Mouse (Mus musculus): ENCODE measurements at regions not wholly inside any gene's neighbourhood (a gene's known extent, or its start where the extent isn't known, plus 50 kb on each side); places are given as distances from the start of the nearest gene placed in this dataset.
A peak's percentile ranks its signal among the peaks of the same experiment; 100 is the strongest.

DNA sequence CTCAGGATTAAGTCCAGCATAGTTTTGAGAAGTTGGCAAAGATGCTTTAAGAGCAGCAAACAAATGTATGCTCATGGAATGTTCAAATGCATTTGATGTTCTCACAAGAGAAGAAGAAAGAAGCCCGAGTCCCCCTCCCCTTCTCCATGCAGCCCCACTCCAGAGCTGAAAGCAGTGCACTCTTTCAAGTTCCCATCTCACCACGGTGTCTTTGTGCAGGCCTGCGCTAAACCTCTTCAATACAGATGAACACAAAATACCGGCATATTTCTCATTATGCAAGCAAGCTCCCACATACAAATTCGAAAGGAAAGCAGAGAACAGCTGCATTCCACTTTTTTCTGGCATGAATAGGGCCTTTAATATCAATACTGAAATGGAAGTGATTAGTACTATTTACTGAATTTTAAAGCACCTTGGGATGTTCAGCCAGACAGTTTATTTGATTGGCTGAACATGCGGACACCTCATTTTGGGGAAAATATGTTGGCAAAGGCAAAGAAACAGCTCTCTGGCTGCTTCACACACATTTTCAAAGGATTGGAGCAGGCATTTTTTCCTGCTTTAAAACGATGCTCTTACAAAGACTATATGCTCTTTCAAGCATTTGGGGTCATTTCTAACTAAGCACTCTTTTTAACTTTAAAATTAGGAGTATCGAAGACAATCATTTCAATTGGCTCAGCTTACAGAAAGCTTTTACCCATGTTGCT is 595.8 kb downstream of the Car8 start:
- DNase-seq (ENCODE audit: low spot score): no peak

DNA sequence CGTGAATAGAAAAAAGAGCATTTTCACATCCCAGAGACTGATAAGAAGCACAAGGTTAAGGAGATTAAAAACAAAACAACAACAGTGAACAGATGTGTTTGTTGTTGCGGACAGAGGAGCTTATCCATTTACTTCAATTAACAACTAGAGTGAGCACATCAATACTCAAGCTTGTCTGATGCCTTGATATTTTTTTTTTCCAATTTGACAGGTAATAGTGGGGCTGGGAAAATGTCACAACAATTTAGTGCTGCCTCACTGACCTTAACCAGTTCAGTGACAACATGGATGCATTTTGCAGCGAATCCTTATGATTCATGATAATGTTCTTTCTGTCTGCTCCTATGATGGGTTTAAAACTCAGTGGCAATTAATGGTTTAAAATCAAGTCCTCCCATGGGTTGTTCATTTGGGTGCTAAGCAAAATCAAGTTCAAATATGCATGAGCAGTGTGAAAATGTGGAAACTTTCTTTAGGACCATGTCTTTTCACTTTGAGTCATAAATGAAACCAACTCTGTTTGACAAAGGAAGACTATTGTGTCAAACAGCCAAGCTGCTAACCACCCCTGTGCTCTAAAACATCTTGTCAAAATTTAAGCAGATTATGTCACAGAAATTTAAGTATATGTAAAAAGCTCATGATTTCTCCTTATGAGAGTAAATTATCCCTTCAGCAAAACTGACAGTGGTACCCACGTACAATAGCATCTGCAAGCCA is 641.0 kb downstream of the Car8 start:
- no peak for DNase-seq (ENCODE audit: low spot score)

DNA sequence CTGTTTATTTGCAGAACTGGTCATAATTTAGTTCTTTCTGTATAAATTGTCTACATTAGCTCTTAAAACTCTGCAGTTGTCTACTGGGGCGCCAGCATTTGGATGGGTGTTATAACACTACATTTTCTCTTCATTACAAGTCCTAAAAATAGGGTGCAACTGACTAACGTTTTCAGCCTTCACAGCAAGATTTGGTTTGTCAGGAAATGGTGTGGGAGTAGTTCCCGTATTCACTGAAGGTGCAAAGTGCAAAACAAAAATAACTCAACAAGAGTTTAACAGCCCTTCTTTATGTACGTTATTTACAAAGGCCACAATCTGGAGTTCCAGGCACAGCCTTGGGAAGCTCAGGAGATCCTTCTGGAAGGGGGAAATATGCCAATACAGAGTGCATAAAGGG is 642.7 kb downstream of the Car8 start:
- DNase-seq (ENCODE audit: low spot score): peak; percentile 65

DNA sequence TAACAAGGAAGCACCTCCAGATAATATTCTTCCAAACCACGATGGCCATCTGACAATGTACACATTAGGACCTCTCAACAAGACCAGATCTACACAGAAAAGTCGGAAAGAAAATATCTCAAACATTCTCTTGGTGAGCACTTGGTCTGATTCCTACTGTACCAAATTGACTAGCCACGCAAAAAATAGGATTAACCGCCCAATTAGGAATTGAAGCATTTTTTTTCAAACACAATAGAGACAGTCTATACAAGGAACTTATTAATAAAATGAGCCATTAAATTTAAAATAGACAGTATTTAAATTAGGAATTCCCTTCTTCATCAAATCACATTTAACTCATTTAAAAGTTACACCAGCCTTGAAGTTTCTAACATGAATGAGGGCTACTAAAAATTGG is 655.0 kb downstream of the Car8 start:
- no peak for DNase-seq (ENCODE audit: low spot score)

DNA sequence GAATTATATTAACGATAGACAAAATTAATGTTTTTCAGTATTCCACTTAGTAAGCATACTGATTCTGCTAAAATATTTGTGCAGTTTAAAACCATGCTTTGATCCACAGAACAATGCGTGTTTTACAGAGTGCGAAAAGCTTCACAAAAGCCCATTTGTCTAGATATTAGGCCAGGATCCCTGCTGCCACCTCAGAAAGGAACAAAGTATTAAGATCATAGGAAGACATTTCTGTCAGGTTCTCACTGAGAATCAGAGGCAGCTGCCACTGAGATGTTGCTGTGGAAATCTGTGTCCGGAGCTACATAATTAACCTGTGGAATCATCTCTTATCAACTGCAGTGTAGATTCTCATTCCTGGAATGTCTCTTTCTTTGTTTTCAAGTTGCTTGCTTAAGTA is 656.9 kb downstream of the Car8 start:
- no peak for DNase-seq (ENCODE audit: low spot score)

DNA sequence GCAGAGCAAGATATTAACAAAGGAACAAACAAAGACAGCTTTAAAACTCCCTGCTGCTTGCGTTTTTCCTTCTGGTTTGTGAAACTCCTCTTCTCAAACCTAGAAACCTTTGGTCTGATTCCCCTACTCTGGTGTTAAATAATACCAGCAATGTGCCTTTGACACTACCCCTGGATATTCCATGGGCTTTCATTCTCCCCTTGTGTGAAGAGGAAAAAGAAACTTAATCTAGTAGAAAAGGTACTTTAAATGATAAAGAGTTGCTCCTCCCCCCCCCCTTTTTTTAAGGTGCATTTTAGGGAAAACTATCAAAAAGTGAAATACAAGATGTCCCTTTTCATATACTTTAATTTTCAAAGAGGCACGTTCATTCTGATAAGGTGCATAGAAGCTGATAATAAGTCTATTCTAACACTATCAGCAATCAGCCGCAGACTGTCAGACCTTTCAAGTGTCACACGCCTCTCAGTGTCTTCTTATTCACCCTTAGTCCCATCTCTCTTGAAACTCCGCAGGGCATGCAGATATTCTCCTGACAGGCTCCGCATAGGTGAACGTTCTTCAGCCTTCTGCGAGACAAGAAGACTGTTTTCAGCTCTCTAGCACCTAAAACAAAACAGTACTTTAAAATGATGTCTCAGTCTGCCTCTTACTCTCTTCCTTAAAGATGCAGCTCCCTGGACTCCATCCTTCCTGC is 657.5 kb downstream of the Car8 start:
- DNase-seq (ENCODE audit: low spot score): no peak

DNA sequence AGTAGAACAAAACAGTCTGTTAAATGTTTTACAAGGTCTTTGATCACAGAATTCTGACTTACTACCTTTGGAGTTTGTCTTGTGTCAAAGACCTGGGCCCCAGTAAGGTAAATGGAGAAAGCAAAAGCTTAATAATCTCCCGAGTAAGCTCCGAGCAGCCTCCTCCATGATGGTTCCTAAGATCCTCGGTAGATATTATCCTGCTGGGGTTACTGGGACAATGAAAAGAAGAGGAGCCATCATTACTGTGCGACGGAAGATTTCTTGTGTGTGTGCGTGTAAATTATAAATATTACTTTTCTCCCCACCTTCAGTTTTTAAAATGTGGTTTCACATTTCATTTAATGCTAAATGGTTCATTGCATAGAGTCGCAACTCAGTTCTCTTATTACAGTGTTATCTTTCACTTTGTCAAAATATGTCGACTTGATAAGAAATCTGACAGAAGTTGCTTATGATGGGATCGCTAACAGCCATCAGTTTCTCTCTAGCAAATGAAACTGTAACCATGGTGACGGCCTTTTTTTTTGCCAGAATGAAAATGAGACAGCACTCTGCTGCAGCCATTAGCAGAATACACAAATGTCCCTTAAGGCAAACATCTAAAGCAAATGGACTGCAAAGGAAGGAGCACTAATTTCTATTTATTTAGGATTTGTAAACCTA is 658.2 kb downstream of the Car8 start:
- no peak for DNase-seq (ENCODE audit: low spot score)

DNA sequence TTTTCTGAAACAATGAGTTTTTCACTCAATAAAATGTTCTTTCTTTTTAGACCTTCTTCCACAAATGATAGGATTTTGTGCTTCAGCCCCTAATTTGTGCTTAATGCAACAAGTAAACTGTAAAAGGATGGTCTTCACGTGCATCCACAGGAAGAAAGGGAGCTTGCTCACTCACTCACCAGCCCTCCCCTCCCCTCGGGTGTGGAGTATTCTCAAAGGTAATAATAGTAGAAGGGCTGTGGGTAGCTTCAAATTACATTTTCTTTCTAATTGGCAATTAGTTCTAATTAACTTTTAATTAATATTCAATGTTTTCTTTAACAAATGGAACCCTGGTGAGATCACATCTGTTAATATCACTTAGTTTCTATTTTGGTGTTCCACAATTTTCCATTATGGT is 664.8 kb downstream of the Car8 start:
- DNase-seq (ENCODE audit: low spot score): no peak

DNA sequence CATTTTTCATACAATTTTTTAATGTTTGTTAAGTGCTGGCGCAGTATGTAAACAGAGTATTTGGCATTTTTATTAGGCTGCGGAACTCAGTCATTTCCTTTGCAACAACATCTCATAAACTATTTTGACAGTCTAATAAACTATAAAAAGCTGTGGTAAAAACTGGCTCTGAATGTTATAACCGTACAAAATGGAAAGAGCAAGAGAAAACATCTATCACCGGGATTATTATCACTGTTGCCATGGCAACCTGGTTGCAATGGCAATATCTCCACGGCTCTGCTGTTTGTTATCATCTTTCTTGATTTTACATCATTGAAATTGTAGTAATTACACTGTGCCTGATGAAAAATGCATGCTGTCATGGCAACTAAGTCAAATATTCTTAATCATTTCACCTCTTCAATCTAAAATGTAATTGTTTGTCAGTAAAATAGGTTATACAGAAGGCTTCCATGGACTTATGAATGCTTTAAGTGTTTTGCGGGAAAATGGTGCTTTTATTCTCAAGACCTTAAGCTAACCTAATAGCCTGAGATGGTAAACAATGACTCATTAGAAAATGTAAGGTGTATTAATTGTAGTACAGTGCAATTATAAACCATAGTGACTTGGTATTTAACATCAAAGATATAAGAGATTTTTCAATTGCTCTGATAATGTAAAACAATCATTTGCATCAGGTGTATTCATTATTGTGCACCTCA is 671.0 kb downstream of the Car8 start:
- no peak for DNase-seq (ENCODE audit: low spot score)

DNA sequence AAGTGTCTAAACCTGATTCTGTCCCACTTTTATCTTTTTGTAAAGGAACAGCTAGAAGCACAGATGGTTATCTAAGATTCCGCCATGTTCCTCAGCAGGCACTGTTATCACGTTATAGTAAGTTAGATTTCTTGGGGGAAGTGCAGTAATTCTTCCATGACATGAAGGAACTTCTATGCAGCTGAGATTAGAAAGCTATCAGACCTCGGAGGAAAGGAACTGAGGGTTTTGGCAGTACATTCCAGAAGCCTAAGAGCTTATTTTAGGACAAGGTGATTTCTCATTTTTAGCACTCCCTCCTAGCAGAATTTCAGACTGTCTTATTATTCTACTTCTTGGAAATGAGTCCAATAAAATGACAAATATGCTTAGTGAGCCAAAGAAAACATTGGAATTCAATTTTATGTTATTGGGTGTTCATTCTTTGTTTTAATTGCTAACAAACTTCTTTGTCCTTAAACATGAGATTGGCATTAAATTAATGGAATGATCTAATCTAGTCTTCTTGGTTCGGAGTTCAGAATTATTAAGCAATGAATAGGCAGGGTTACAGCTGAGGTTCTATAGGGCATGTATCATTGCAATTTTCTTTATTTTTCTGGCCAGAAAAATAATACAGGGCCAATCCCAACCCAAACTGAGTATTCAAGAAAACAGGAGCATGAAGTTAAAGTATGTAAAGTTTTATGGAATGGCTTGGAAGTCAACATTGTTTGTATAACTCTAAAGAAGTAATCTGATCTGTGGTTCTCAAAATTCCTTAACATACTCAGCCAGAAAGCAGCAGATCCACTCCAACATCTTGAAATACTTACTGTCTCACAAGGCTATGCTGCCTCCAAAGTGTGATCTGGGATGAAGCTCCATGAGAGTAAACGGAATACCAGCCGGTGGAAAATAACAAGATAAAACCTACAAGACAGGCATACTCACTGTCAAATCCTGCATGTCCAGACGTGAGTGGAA is 678.7 kb downstream of the Car8 start:
- no peak for DNase-seq (ENCODE audit: low spot score)

DNA sequence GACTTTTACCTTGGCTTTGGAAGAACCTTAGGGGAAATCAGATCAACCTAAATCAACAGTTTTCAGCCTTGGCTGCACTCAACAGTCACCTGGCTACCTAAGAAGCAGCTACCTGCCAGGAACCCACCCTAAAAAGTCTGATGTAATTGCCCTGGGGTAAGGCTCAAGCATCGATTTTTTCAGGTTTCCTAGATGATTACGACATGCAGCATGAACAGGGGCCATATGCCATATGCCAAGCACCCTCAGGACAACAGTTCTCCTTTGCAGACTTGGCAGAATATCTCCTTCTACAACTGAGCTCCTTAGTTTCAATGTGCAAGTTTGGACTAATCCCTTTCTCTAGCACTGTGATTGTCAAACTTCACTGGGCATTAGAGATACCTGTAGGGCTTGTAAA is 680.1 kb downstream of the Car8 start:
- no peak for DNase-seq (ENCODE audit: low spot score)

DNA sequence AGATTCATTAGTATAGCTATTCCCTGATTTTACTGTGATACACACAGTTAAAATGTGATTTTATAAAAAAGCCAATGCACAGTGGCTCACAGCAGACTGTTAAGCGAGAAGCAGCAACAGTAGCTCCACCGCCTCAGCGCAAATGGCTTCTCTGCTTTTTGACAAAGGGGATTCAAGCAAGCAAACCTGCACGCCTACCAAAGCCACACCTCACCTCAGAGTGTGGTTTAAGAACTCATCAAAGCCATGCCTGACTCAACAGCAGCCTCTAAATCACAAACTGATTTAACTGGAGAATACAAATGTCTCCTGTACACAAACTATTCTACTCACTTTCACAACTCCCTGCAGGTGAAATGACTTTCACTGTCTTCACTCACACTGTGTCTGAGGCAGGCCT is 704.5 kb downstream of the Car8 start:
- no peak for DNase-seq (ENCODE audit: low spot score)

DNA sequence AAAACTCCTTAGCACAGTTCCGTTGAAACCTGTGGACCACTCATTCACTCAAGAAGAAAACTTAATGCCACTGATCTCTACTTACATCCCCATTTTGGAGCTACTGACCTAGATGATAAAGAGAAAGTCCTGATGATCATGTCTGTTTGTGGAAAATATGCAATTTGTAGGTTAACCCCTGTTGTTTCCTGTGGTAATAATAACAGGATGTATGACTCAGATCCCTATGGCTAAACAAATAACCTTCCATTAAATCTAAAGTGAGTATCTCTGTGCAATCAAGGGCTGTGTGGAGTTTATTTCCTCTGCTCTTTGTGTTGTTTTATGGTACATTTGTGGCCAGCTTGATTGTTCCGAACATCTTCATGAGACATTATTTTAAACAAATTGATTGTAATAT is 711.1 kb downstream of the Car8 start:
- DNase-seq (ENCODE audit: low spot score): no peak

DNA sequence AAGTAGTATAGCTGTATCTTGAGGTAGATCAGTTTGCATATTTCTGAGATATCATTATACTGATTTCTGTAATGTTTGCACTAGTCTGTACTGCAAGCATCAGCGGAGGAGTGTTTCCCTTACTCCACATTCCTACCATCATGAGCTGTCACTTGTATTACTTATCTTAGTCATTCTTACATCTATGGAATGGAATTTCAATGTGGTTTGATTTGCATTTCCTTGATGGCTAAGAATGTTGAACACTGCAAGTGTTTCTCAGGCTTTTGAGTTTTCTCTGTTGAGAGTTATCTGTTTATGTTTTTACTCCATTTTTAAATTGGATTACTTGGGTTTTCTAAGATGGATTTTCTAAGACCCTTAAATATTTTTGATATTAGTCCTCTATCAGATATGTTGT is 725.8 kb downstream of the Car8 start:
- no peak for DNase-seq (ENCODE audit: low spot score)

DNA sequence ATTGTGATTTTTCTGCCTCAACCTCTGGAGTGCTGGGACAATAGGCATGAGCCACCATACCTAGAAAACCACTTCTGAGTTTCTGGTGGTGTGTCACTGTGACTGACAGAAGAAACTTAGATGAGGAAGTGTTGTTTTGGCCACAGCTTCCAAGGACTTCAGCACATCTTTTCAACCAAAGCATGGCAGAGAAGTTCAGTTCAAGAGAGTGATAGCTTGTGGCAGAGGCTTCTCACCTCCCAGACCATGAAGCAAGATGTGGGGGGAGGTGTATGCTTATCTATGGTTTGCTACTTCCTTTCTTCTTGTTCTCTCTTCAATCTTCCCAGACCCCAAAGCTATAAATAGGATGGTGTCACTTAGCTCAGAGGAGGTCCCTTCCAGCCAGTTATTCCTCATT is 753.3 kb downstream of the Car8 start:
- no peak for DNase-seq (ENCODE audit: low spot score)

DNA sequence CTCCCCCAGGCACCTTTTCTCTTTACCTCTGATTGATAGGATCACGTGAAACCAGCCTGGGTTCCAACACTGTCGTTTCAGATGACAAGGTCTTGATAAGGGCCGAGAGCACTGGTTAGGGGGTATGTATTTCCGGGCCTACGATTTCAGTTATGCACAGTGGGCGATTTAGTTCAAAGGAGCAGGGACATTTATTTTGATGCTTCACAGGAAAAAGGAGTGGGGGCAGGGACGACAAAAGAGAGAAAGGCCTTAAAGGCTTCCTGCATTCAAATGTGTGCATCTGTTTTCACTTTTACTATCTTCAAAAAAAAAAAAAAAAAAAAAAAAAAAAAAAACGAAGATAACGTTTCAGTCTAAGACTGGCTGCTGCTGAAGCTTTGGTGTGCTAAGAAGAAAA is 783.7 kb downstream of the Car8 start:
- DNase-seq (ENCODE audit: low spot score): no peak

DNA sequence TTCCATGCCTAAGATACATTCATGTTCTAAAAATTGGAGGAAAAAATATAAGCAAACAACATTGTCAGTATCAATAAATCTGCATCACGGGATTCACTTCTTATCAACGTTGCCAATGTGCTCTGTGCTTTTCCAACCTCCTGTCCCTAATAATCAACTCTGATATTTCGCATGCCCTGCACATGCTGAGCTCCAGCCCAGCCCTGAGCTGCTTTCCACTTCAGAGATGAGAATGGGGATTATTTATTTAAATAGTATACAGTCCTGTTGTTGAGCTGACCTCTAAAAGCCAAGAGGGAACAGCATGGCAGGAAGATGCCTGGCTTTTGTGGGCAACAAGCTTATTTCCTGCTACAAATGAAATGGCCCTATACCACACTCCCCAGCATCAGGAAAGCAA is 786.2 kb downstream of the Car8 start:
- DNase-seq (ENCODE audit: low spot score): no peak

DNA sequence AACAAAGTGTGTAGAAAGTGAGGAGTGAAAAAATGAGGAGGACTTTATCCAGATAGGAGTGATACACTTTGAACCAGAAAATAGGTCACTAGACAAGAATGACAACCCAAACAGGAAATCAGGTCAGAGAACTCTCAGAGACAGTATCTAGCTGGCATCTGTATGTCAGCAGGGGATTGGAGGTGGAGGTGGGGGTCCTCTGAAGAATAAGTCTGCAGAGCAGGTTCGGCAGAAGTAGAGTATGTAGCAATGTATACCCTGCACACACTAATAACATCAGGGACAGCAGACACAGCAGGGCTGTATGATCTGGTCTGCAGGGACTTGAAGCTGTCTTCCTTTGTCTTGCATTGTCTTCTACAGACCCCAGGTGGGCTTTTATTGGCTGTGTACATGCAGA is 787.9 kb downstream of the Car8 start:
- no peak for DNase-seq (ENCODE audit: low spot score)

DNA sequence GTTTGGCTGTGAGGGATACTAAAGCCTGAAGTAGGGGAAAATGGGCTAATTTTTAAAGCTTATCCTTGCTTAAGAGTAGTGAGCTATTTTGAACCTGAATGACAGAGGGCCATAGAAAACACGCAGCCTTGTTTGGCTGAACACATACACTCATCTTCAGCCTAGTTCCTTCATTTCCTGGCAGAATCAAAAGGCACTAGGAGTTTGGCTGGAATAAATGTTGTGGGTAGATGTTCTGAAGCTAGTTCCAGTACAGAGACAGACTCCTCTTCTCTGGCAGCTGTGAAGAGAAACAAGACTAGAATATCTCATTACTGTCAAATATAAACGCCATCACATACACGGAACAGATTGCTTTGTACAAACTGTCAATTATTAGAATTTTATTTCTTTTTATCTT is 809.5 kb downstream of the Car8 start:
- peak; percentile 27 for DNase-seq (ENCODE audit: low spot score)

DNA sequence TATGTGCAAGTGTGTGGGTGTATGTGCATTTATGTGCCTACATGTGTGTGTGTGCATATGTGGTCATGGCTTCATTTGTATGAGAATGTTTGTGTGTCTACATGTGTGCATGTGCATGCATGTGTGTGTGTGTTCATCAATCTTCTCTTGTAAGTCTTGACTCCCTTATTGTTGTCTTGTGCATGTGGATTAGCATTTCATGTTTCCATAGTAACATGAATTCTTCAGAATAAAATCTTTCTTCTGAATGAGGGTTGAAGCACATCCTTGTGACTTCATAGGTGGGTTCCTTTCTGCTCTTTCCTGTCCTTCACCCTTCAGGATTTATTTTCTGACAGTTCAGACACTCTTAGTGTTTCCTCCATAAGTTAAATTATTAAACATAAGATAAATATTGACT is 814.8 kb downstream of the Car8 start:
- no peak for DNase-seq (ENCODE audit: low spot score)

DNA sequence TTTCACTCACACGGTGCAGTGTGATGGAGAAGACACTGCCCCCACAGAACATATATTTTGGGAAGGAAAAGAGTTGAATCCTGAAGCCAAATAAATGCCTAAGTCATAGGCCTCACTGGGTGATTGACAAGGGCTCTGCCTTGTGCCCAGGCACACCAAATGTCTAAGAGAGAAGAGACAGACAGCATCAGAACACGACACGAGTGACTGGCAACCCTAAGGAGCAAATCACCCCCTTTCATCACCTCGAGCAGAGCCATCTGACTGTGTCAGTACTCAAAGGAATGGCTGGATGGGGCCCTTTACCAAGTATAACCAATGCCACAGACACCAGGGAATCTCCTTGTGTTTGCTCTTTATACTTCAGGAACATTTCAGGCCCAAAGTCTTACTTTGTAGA is 815.6 kb downstream of the Car8 start:
- DNase-seq (ENCODE audit: low spot score): no peak

Measured in left cerebral cortex, adult 11 months (tissue).